ENCODE assay signal across 8 mouse cellular contexts in the genomic region with DNA sequence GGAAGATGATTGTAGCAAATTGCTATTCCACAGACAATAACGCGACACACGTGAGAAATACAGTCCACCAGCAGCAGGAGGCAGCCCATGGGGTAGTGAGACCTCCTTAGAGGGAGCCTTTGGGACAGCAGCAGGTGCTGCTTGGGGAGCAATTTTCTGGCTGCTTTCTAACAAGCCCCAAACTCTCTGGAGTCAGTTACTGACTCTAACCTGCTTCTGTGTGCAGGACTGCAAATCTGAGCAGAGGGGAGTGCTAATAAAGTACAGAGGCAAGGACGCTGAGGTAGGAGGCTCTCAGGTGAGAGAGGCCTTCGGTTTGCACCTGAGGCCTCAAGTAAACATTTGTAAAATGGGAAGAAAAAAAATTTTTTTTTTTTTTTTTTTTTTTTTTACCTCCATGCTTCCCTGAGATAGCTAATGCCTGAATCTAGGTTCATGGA. TPM values are rescaled to one million over a fixed set of nuclear protein-coding genes. Genes with fewer than 3 reads are reported as not detected.
A peak's percentile ranks its signal among the peaks of the same experiment; 100 is the strongest.
DNase-seq lines count a peak whose midpoint lies in the region; ATAC-seq and TF ChIP-seq lines count a peak whose summit lies in the region.

No protein-coding gene starts in this region.

- DNase-seq in lung, postnatal 0 days (ENCODE audit: low spot score), result peak; percentile 9
- DNase-seq in lung, adult 18-20 months, result no peak
- no peak for DNase-seq in layer of hippocampus, postnatal 25 days (ENCODE audit: extremely low spot score in 1 of 2, low spot score in 1 of 2)
- no peak for DNase-seq in gastrocnemius, postnatal 25 days

- H3K27ac ChIP-seq in lung, postnatal 0 days (ENCODE audit: low read length), result peak overlapping the region; percentile 87; the same call in 1 of the 2 replicates
- no peak overlapping the region for H3K27ac ChIP-seq in brown adipose tissue, adult 24 weeks (replicated peaks; ENCODE audit: low read depth, low read length)
- H3K27ac ChIP-seq in heart, embryonic 12.5 days (ENCODE audit: poor library complexity, severe bottlenecking), result no peak overlapping the region
- H3K27ac ChIP-seq in limb, embryonic 12.5 days, result peak overlapping the region; percentile 59; the same call in 1 of the 2 replicates
- peak overlapping the region; percentile 86 for H3K27ac ChIP-seq in neural tube, embryonic 14.5 days (ENCODE audit: low read depth, low read length)

- H3K9ac ChIP-seq in lung, postnatal 0 days (replicated peaks; ENCODE audit: low read depth), result peak overlapping the region; percentile 84; the same call in 1 of the 2 replicates
- H3K9ac ChIP-seq in heart, embryonic 12.5 days, result peak overlapping the region; percentile 90
- H3K9ac ChIP-seq in limb, embryonic 12.5 days (replicated peaks), result peak overlapping the region; percentile 82
- peak overlapping the region; percentile 88 for H3K9ac ChIP-seq in neural tube, embryonic 14.5 days (replicated peaks; ENCODE audit: low read depth, low read length)

- H3K4me1 ChIP-seq in lung, postnatal 0 days (ENCODE audit: insufficient read depth, low read depth, low read length), result no peaks in the 10 kb centered on the region
- H3K4me1 ChIP-seq in brown adipose tissue, adult 24 weeks (ENCODE audit: control insufficient read depth, insufficient read depth, insufficient read length, low read length), result peaks cover 3% of the 10 kb centered on the region; the same call in 1 of the 2 replicates
- H3K4me1 ChIP-seq in heart, embryonic 12.5 days (replicated peaks), result peaks cover 10% of the 10 kb centered on the region
- peaks cover 21% of the 10 kb centered on the region for H3K4me1 ChIP-seq in limb, embryonic 12.5 days (replicated peaks)
- peaks cover 8% of the 10 kb centered on the region; the same call in 1 of the 2 replicates for H3K4me1 ChIP-seq in neural tube, embryonic 14.5 days (ENCODE audit: control insufficient read depth, insufficient read depth, low read length)

- no peak for ATAC-seq in lung, postnatal 0 days
- no peak for ATAC-seq in heart, embryonic 12.5 days (ENCODE audit: insufficient number of reproducible peaks, low FRiP score)
- no peak for ATAC-seq in limb, embryonic 12.5 days (ENCODE audit: insufficient number of reproducible peaks, insufficient read depth, low FRiP score, low TSS enrichment, low read depth)
- ATAC-seq in neural tube, embryonic 14.5 days (ENCODE audit: low read depth), result 0 out of 2 replicates have a peak, but pooled peaks have one; percentile 35

- H3K27me3 ChIP-seq in lung, postnatal 0 days (replicated peaks; ENCODE audit: insufficient read depth, low read length), result no peaks in the 10 kb centered on the region
- no peaks in the 10 kb centered on the region for H3K27me3 ChIP-seq in heart, embryonic 12.5 days (replicated peaks)
- H3K27me3 ChIP-seq in limb, embryonic 12.5 days, result no peaks in the 10 kb centered on the region
- no peaks in the 10 kb centered on the region for H3K27me3 ChIP-seq in neural tube, embryonic 14.5 days (ENCODE audit: control insufficient read depth, insufficient read depth, low read length)

- H3K36me3 ChIP-seq in lung, postnatal 0 days (ENCODE audit: insufficient read depth, low read length), result no peaks in the 10 kb centered on the region
- H3K36me3 ChIP-seq in heart, embryonic 12.5 days, result no peaks in the 10 kb centered on the region
- 0 out of 2 replicates have a peak, but pooled peaks cover 3% of the 10 kb centered on the region for H3K36me3 ChIP-seq in limb, embryonic 12.5 days
- H3K36me3 ChIP-seq in neural tube, embryonic 14.5 days (ENCODE audit: control insufficient read depth, insufficient read depth, low read length), result no peaks in the 10 kb centered on the region

- TF ChIP-seq EP300 in lung, postnatal 0 days (IDR thresholded peaks at IDR 0.05), result no peak

- H3K4me3 ChIP-seq in lung, postnatal 0 days (ENCODE audit: low read depth, low read length), result peak overlapping the region; percentile 70
- peak overlapping the region; percentile 94 for H3K4me3 ChIP-seq in brown adipose tissue, adult 24 weeks (ENCODE audit: insufficient read depth, low read depth, low read length)
- peak overlapping the region; percentile 90 for H3K4me3 ChIP-seq in heart, embryonic 12.5 days
- H3K4me3 ChIP-seq in limb, embryonic 12.5 days (replicated peaks), result peak overlapping the region; percentile 71
- peak overlapping the region; percentile 74 for H3K4me3 ChIP-seq in neural tube, embryonic 14.5 days (ENCODE audit: low read depth, low read length)

- peak overlapping the region; percentile 80 for H3K4me2 ChIP-seq in lung, postnatal 0 days (replicated peaks; ENCODE audit: low read depth, low read length)
- peak overlapping the region; percentile 77 for H3K4me2 ChIP-seq in heart, embryonic 12.5 days
- H3K4me2 ChIP-seq in limb, embryonic 12.5 days, result peak overlapping the region; percentile 61
- H3K4me2 ChIP-seq in neural tube, embryonic 14.5 days (ENCODE audit: low read depth, low read length), result peak overlapping the region; percentile 65

- WGBS in lung, postnatal 0 days, result 38% methylated on average over 5 of the region's 5 CpGs
- 47% methylated on average over 5 of the region's 5 CpGs for WGBS in heart, embryonic 12.5 days
- 42% methylated on average over 5 of the region's 5 CpGs for WGBS in limb, embryonic 12.5 days
- WGBS in neural tube, embryonic 14.5 days, result 27% methylated on average over 5 of the region's 5 CpGs

- peak; percentile 2; the same call in 1 of the 2 replicates for TF ChIP-seq CTCF in lung, postnatal 0 days (IDR thresholded peaks at IDR 0.05)

- H3K9me3 ChIP-seq in lung, postnatal 0 days (ENCODE audit: low read length), result no peaks in the 10 kb centered on the region
- H3K9me3 ChIP-seq in heart, embryonic 12.5 days (replicated peaks), result no peaks in the 10 kb centered on the region
- H3K9me3 ChIP-seq in limb, embryonic 12.5 days, result no peaks in the 10 kb centered on the region
- no peaks in the 10 kb centered on the region for H3K9me3 ChIP-seq in neural tube, embryonic 14.5 days (ENCODE audit: control insufficient read depth, low read length)

RNA-seq across cellular contexts. Expression of a gene that starts 0.7 kb away (rescaled TPM):
- 7.1 and 9.8 TPM in 2 replicates for polyA plus RNA-seq in lung, postnatal 0 days (2015; fragmentation: Nextera tagmentation; extraction: Ambion mirVana)
- polyA plus RNA-seq in brown adipose tissue, adult 24 weeks (2012; ENCODE audit: insufficient read depth, insufficient read length, missing spikeins), result 4.4 and 6.1 TPM in 2 replicates
- polyA plus RNA-seq in heart, embryonic 12.5 days (2016; fragmentation: Nextera tagmentation; extraction: Ambion mirVana), result 7.7 and 8.7 TPM in 2 replicates
- polyA plus RNA-seq in limb, embryonic 12.5 days (2016; fragmentation: Nextera tagmentation; extraction: Ambion mirVana), result 11.8 and 12.2 TPM in 2 replicates
- polyA plus RNA-seq in neural tube, embryonic 14.5 days (2014; fragmentation: Nextera tagmentation; extraction: Ambion mirVana), result 51.1 and 51.2 TPM in 2 replicates
- 10 to 100 TPM; 26.1 to 30.7 TPM for total RNA-seq in layer of hippocampus, postnatal 25 days (2021)
- total RNA-seq in gastrocnemius, postnatal 25 days (2021), result 1 to 10 TPM; 6.1 TPM

Comparison
In these comparisons a context has a peak if more than half of its experiments do, and no peak if none do; other contexts are left out.
1. H3K27ac ChIP-seq: peak in lung, postnatal 0 days (single experiment), limb, embryonic 12.5 days (single experiment) and neural tube, embryonic 14.5 days (single experiment); none in brown adipose tissue, adult 24 weeks (single experiment) and heart, embryonic 12.5 days (single experiment).
2. Peak in every context shown above with its lines, with median percentiles within 50 percentile points of each other: H3K4me2 ChIP-seq, H3K4me3 ChIP-seq and H3K9ac ChIP-seq.